Comparison of ENCODE assay signal across 11 mouse cellular contexts in genomic region chr2:34107566-34108303, GRCm38 (mm10).
DNase-seq lines count a peak whose midpoint lies in the region; ATAC-seq and TF ChIP-seq lines count a peak whose summit lies in the region.
"Had no signal": no experiment of that assay in that cellular context is flagged by ENCODE, and none has a peak within 500 bp of the region (broad histone marks: within the 10 kb centered on the region; RNA-seq: fewer than 3 reads in every experiment).

No protein-coding gene starts in this region.

- WGBS in cerebellum, adult 2 months = 50% methylated on average over 27 of the region's 27 CpGs
- 49% methylated on average over 27 of the region's 27 CpGs for WGBS in embryonic facial prominence, embryonic 14.5 days
- 30% methylated on average over 27 of the region's 27 CpGs for WGBS in midbrain, postnatal 0 days

- ATAC-seq in embryonic facial prominence, embryonic 14.5 days (ENCODE audit: low read depth) = no peak
- ATAC-seq in midbrain, postnatal 0 days (ENCODE audit: low FRiP score) = 0 out of 2 replicates have a peak, but pooled peaks have one; percentile 21
- no peak for ATAC-seq in megakaryocyte-erythroid progenitor cell, adult 5-6 weeks (replicated peaks; ENCODE audit: low FRiP score, low TSS enrichment, poor library complexity, severe bottlenecking)

- peak; percentile 37 to 53 for DNase-seq in cerebellum, adult 2 months
- DNase-seq in cerebellum, adult 11 months = no peak
- peak; percentile 23 for DNase-seq in embryonic facial prominence, embryonic 14.5 days (ENCODE audit: low spot score)
- DNase-seq in layer of hippocampus, adult 8-10 months (ENCODE audit: low spot score in 2 of 2) = peak; percentile 42 to 69
- peak; percentile 69 for DNase-seq in midbrain, postnatal 0 days (ENCODE audit: low spot score)
- DNase-seq in adrenal gland, postnatal 14 days = no peak
- DNase-seq in kidney, postnatal 36 days = no peak
- DNase-seq: gastrocnemius, postnatal 10 days; kidney, adult 2 months had no signal

- TF ChIP-seq POLR2A in cerebellum, adult 2 months (IDR thresholded peaks at IDR 0.05; ENCODE audit: borderline replicate concordance, insufficient read depth, low read length) = no peak

- H3K4me1 ChIP-seq in cerebellum, adult 2 months (ENCODE audit: control insufficient read depth, insufficient read depth, low read length) = peaks cover 7% of the 10 kb centered on the region
- no peaks in the 10 kb centered on the region; the same call in 1 of the 2 replicates for H3K4me1 ChIP-seq in embryonic facial prominence, embryonic 14.5 days (ENCODE audit: control insufficient read depth, insufficient read depth, low read length)
- peaks cover 11% of the 10 kb centered on the region; the same call in 1 of the 2 replicates for H3K4me1 ChIP-seq in midbrain, postnatal 0 days (ENCODE audit: insufficient read depth, low read length)
- H3K4me1 ChIP-seq: liver, embryonic 15.5 days had no signal

- no peaks in the 10 kb centered on the region for H3K36me3 ChIP-seq in embryonic facial prominence, embryonic 14.5 days (ENCODE audit: control insufficient read depth, insufficient read depth, low read length)
- H3K36me3 ChIP-seq in midbrain, postnatal 0 days (ENCODE audit: insufficient read depth, low read length) = no peaks in the 10 kb centered on the region
- H3K36me3 ChIP-seq: liver, embryonic 15.5 days had no signal

- peak overlapping the region; percentile 40 for H3K4me2 ChIP-seq in embryonic facial prominence, embryonic 14.5 days (ENCODE audit: low read depth, low read length)
- H3K4me2 ChIP-seq in midbrain, postnatal 0 days (ENCODE audit: low read depth, low read length, poor library complexity, severe bottlenecking) = peak overlapping the region; percentile 47; the same call in 1 of the 2 replicates
- H3K4me2 ChIP-seq: liver, embryonic 15.5 days had no signal

- peak overlapping the region; percentile 59 for H3K4me3 ChIP-seq in cerebellum, adult 2 months (replicated peaks; ENCODE audit: insufficient read depth, low read depth, low read length)
- no peak overlapping the region for H3K4me3 ChIP-seq in embryonic facial prominence, embryonic 14.5 days (ENCODE audit: low read depth, low read length)
- peak overlapping the region; percentile 21; the same call in 1 of the 2 replicates for H3K4me3 ChIP-seq in midbrain, postnatal 0 days (ENCODE audit: low read depth, low read length)
- H3K4me3 ChIP-seq: liver, embryonic 15.5 days had no signal

- no peak overlapping the region for H3K9ac ChIP-seq in embryonic facial prominence, embryonic 14.5 days (ENCODE audit: low read depth, low read length)
- 0 out of 2 replicates have a peak overlapping the region, but pooled peaks have one; percentile 46 for H3K9ac ChIP-seq in midbrain, postnatal 0 days (replicated peaks; ENCODE audit: low read length, poor library complexity, severe bottlenecking)
- H3K9ac ChIP-seq: liver, embryonic 15.5 days had no signal

- H3K9me3 ChIP-seq in embryonic facial prominence, embryonic 14.5 days (ENCODE audit: control insufficient read depth, low read length) = no peaks in the 10 kb centered on the region
- no peaks in the 10 kb centered on the region for H3K9me3 ChIP-seq in midbrain, postnatal 0 days (ENCODE audit: low read length)
- H3K9me3 ChIP-seq: liver, embryonic 15.5 days had no signal

- H3K27ac ChIP-seq in cerebellum, adult 2 months (ENCODE audit: insufficient read depth, low read length) = no peak overlapping the region
- H3K27ac ChIP-seq in embryonic facial prominence, embryonic 14.5 days (replicated peaks; ENCODE audit: low read depth, low read length) = no peak overlapping the region
- peak overlapping the region; percentile 60 for H3K27ac ChIP-seq in midbrain, postnatal 0 days (ENCODE audit: low read depth, low read length)
- H3K27ac ChIP-seq: liver, embryonic 15.5 days had no signal

- H3K27me3 ChIP-seq in cerebellum, adult 2 months (ENCODE audit: control insufficient read depth, insufficient read depth, low read length) = no peaks in the 10 kb centered on the region
- 0 out of 2 replicates have a peak, but pooled peaks cover 5% of the 10 kb centered on the region for H3K27me3 ChIP-seq in embryonic facial prominence, embryonic 14.5 days (replicated peaks; ENCODE audit: control insufficient read depth, insufficient read depth, low read length)
- no peaks in the 10 kb centered on the region for H3K27me3 ChIP-seq in midbrain, postnatal 0 days (ENCODE audit: insufficient read depth, low read length)
- H3K27me3 ChIP-seq: liver, embryonic 15.5 days had no signal

- TF ChIP-seq CTCF in cerebellum, adult 2 months (IDR thresholded peaks at IDR 0.05; ENCODE audit: borderline replicate concordance, insufficient read depth, low read depth, low read length) = no peak
- TF ChIP-seq CTCF in midbrain, postnatal 0 days (IDR thresholded peaks at IDR 0.05) = no peak

Comparison
In these comparisons a context has a peak if more than half of its experiments do, and no peak if none do; other contexts are left out.
1. DNase-seq: peak in cerebellum, adult 2 months (2 of 2), embryonic facial prominence, embryonic 14.5 days (single experiment), layer of hippocampus, adult 8-10 months (2 of 2) and midbrain, postnatal 0 days (single experiment); none in cerebellum, adult 11 months (single experiment), adrenal gland, postnatal 14 days (single experiment) and kidney, postnatal 36 days (0 of 2).